Comparison of ENCODE assay signal across 8 mouse cellular contexts in the genomic region with DNA sequence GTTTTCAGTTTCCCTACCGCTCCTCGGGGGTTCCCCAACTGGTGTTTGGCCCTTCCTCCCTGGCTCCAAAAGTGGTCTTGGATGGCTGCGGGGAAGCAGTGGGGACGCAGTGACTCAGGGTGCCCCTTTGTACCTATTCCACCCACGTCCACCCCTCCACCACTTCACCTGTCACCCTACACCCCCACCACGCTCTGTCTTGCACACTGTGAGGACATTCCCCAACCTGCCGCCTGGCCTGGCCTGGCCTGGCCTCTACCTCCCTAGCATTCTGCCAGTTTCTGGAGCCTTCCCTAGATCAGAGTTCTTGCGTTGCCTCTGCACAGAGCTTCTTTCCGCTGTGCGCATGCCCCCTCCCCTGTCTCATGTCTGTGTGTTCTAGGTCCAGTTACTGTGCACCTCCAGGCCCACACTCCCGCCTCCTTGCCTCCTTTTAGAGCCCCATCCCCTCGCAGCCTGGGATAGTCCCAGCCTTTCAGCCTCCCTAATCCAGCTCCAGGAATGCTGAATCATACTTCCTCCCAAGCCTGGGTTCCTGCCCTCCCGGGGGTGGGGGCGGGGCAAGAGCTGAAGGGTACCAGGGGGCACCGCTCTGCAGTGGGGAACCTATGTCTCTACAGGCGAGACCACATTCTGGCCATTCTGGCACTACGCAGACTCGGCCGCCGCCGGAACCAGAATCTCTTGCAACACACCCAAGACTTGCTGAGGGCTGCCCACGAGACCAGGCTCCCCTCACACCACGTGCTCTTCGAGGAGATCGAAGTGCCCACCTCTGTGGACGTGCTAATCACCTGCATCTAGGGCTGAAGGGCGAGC. TPM values are rescaled to one million over a fixed set of nuclear protein-coding genes. Genes with fewer than 3 reads are reported as not detected.
DNase-seq lines count a peak whose midpoint lies in the region; ATAC-seq and TF ChIP-seq lines count a peak whose summit lies in the region.

No protein-coding gene starts in this region.

- no peaks in the 10 kb centered on the region for H3K79me2 ChIP-seq in macrophage (ENCODE audit: inconsistent target)

- H3K4me2 ChIP-seq in forebrain, postnatal 0 days (ENCODE audit: low read depth), result peak overlapping the region; percentile 52
- peak overlapping the region; percentile 83 for H3K4me2 ChIP-seq in kidney, embryonic 15.5 days

- intact Hi-C loops in left cerebral cortex, postnatal 25 days (cut with DNase I), result no loop called here

- no peak overlapping the region for H3K9ac ChIP-seq in forebrain, postnatal 0 days
- H3K9ac ChIP-seq in kidney, embryonic 15.5 days, result peak overlapping the region; percentile 44

- peak; percentile 60 for DNase-seq in urinary bladder, postnatal 25 days (ENCODE audit: low spot score)
- no peak for DNase-seq in urinary bladder, adult 2 months (ENCODE audit: low spot score)
- DNase-seq in forebrain, postnatal 0 days, result no peak
- DNase-seq in cerebellum, adult 9-11 months, result no peak
- no peak for DNase-seq in left cerebral cortex, postnatal 25 days (ENCODE audit: low spot score in 2 of 2)
- DNase-seq in retina, embryonic 14.5 days (ENCODE audit: low spot score), result no peak

- 21% methylated on average over 27 of the region's 27 CpGs for WGBS in forebrain, postnatal 0 days
- WGBS in kidney, embryonic 15.5 days, result 11% methylated on average over 27 of the region's 27 CpGs
- WGBS in macrophage (ENCODE audit: missing documents), result 8% methylated on average over 27 of the region's 27 CpGs

- no peak overlapping the region for H3K27ac ChIP-seq in forebrain, postnatal 0 days (ENCODE audit: low read depth, low read length)
- peak overlapping the region; percentile 89 for H3K27ac ChIP-seq in kidney, embryonic 15.5 days
- H3K27ac ChIP-seq in macrophage, result peak overlapping the region; percentile 95

- ATAC-seq in forebrain, postnatal 0 days, result no peak
- ATAC-seq in kidney, embryonic 15.5 days (replicated peaks; ENCODE audit: low FRiP score), result no peak

- H3K9me3 ChIP-seq in forebrain, postnatal 0 days (ENCODE audit: low read length), result no peaks in the 10 kb centered on the region
- H3K9me3 ChIP-seq in kidney, embryonic 15.5 days (replicated peaks), result no peaks in the 10 kb centered on the region

- H3K4me3 ChIP-seq in forebrain, postnatal 0 days (ENCODE audit: low read depth, low read length), result peak overlapping the region; percentile 30
- H3K4me3 ChIP-seq in kidney, embryonic 15.5 days (replicated peaks), result peak overlapping the region; percentile 42
- peak overlapping the region; percentile 24 for H3K4me3 ChIP-seq in macrophage (ENCODE audit: inconsistent target)

- peaks cover 13% of the 10 kb centered on the region for H3K27me3 ChIP-seq in forebrain, postnatal 0 days (ENCODE audit: insufficient read depth, low read length)
- peaks cover 33% of the 10 kb centered on the region for H3K27me3 ChIP-seq in kidney, embryonic 15.5 days

- peaks cover 7% of the 10 kb centered on the region; the same call in 1 of the 2 replicates for H3K4me1 ChIP-seq in forebrain, postnatal 0 days (ENCODE audit: insufficient read depth)
- H3K4me1 ChIP-seq in kidney, embryonic 15.5 days, result peaks cover 88% of the 10 kb centered on the region

- TF ChIP-seq CTCF in forebrain, postnatal 0 days (IDR thresholded peaks at IDR 0.05; ENCODE audit: low read depth), result no peak

- H3K36me3 ChIP-seq in forebrain, postnatal 0 days (ENCODE audit: insufficient read depth), result no peaks in the 10 kb centered on the region
- H3K36me3 ChIP-seq in kidney, embryonic 15.5 days, result no peaks in the 10 kb centered on the region
- no peaks in the 10 kb centered on the region for H3K36me3 ChIP-seq in macrophage (ENCODE audit: inconsistent target)

RNA-seq across cellular contexts. Expression of gene Tnfaip2, which starts 12.0 kb away (rescaled TPM):
- polyA plus RNA-seq in urinary bladder, adult 2 months (2012; rRNA removed), result 106 and 156 TPM in 2 replicates
- 1.0 and 4.8 TPM in 2 replicates for total RNA-seq in forebrain, postnatal 0 days (2014; rRNA removed)
- 0.33 and 1.2 TPM in 2 replicates for polyA plus RNA-seq in forebrain, postnatal 0 days (2015; fragmentation: Nextera tagmentation; extraction: Ambion mirVana)
- 19.5 and 22.9 TPM in 2 replicates for polyA plus RNA-seq in kidney, embryonic 15.5 days (2015; fragmentation: Nextera tagmentation; extraction: Ambion mirVana)
- total RNA-seq in macrophage (2018; cell fraction: chromatin; rRNA removed), result over 10,000 TPM in 4 of 26 experiments, 1,000 to 10,000 TPM in 18, 100 to 1,000 TPM in 4; 785 to 11,990 (median 4,844) TPM
- total RNA-seq in macrophage (2018; cell fraction: cytosol; rRNA removed), result 1,000 to 10,000 TPM in 8 of 26 experiments, 100 to 1,000 TPM in 18; 279 to 3,779 (median 516) TPM
- 1,000 to 10,000 TPM in 19 of 26 experiments, 100 to 1,000 TPM in 7; 417 to 7,545 (median 2,584) TPM for total RNA-seq in macrophage (2018; cell fraction: nucleus; rRNA removed)
- polyA plus RNA-seq in macrophage (2018), result 127 to 339 TPM (median 289 TPM) in 3 replicates
- total RNA-seq in left cerebral cortex, postnatal 25 days (2021), result under 1 TPM; 0.53 to 0.66 TPM

RNA-seq across cellular contexts. Expression of gene Exoc3l4, which starts 13.4 kb away (rescaled TPM):
- 7.8 and 8.4 TPM in 2 replicates for polyA plus RNA-seq in urinary bladder, adult 2 months (2012; rRNA removed)
- 2.1 TPM in 2 replicates for total RNA-seq in forebrain, postnatal 0 days (2014; rRNA removed)
- 1.5 and 2.0 TPM in 2 replicates for polyA plus RNA-seq in forebrain, postnatal 0 days (2015; fragmentation: Nextera tagmentation; extraction: Ambion mirVana)
- polyA plus RNA-seq in kidney, embryonic 15.5 days (2015; fragmentation: Nextera tagmentation; extraction: Ambion mirVana), result 16.8 and 17.8 TPM in 2 replicates
- 100 to 1,000 TPM in 1 of 26 experiments, 10 to 100 TPM in 23, 1 to 10 TPM in 2; 9.1 to 109 (median 30.7) TPM for total RNA-seq in macrophage (2018; cell fraction: chromatin; rRNA removed)
- 10 to 100 TPM in 20 of 26 experiments, 1 to 10 TPM in 6; 7.8 to 73.6 (median 15.0) TPM for total RNA-seq in macrophage (2018; cell fraction: cytosol; rRNA removed)
- 100 to 1,000 TPM in 4 of 26 experiments, 10 to 100 TPM in 20, 1 to 10 TPM in 2; 8.3 to 170 (median 42.3) TPM for total RNA-seq in macrophage (2018; cell fraction: nucleus; rRNA removed)
- 8.0 to 13.2 TPM (median 12.5 TPM) in 3 replicates for polyA plus RNA-seq in macrophage (2018)
- 1 to 10 TPM in 1 of 2 experiments, under 1 TPM in 1; 0.85 to 1.3 TPM for total RNA-seq in left cerebral cortex, postnatal 25 days (2021)

RNA-seq across cellular contexts. Expression of gene Lbhd2, which starts 23.6 kb away (rescaled TPM):
- 0.10 TPM in 1 of 2 replicates, not detected in the other for polyA plus RNA-seq in urinary bladder, adult 2 months (2012; rRNA removed)
- 3.7 and 4.4 TPM in 2 replicates for total RNA-seq in forebrain, postnatal 0 days (2014; rRNA removed)
- 10.5 and 12.9 TPM in 2 replicates for polyA plus RNA-seq in forebrain, postnatal 0 days (2015; fragmentation: Nextera tagmentation; extraction: Ambion mirVana)
- 5.5 and 7.0 TPM in 2 replicates for polyA plus RNA-seq in kidney, embryonic 15.5 days (2015; fragmentation: Nextera tagmentation; extraction: Ambion mirVana)
- not detected for total RNA-seq in macrophage (2018; cell fraction: chromatin; rRNA removed)
- total RNA-seq in macrophage (2018; cell fraction: cytosol; rRNA removed), result not detected
- not detected for total RNA-seq in macrophage (2018; cell fraction: nucleus; rRNA removed)
- not detected in 3 replicates for polyA plus RNA-seq in macrophage (2018)
- total RNA-seq in left cerebral cortex, postnatal 25 days (2021), result 1 to 10 TPM; 1.5 to 2.5 TPM

RNA-seq across cellular contexts. Expression of gene Cdc42bpb, which starts 52.7 kb away (rescaled TPM):
- polyA plus RNA-seq in urinary bladder, adult 2 months (2012; rRNA removed), result 143 and 148 TPM in 2 replicates
- 113 and 139 TPM in 2 replicates for total RNA-seq in forebrain, postnatal 0 days (2014; rRNA removed)
- polyA plus RNA-seq in forebrain, postnatal 0 days (2015; fragmentation: Nextera tagmentation; extraction: Ambion mirVana), result 28.0 and 31.1 TPM in 2 replicates
- 31.9 and 40.0 TPM in 2 replicates for polyA plus RNA-seq in kidney, embryonic 15.5 days (2015; fragmentation: Nextera tagmentation; extraction: Ambion mirVana)
- 100 to 1,000 TPM in 23 of 26 experiments, 10 to 100 TPM in 3; 85.6 to 266 (median 132) TPM for total RNA-seq in macrophage (2018; cell fraction: chromatin; rRNA removed)
- 10 to 100 TPM; 29.5 to 63.6 (median 45.5) TPM for total RNA-seq in macrophage (2018; cell fraction: cytosol; rRNA removed)
- 100 to 1,000 TPM in 13 of 26 experiments, 10 to 100 TPM in 13; 64.9 to 177 (median 101) TPM for total RNA-seq in macrophage (2018; cell fraction: nucleus; rRNA removed)
- 42.2 to 86.3 TPM (median 42.7 TPM) in 3 replicates for polyA plus RNA-seq in macrophage (2018)
- total RNA-seq in left cerebral cortex, postnatal 25 days (2021), result 100 to 1,000 TPM; 133 TPM

RNA-seq across cellular contexts. Expression of gene Gm266, which starts 55.4 kb away (rescaled TPM):
- 5.9 and 6.7 TPM in 2 replicates for polyA plus RNA-seq in urinary bladder, adult 2 months (2012; rRNA removed)
- 5.1 and 5.4 TPM in 2 replicates for total RNA-seq in forebrain, postnatal 0 days (2014; rRNA removed)
- polyA plus RNA-seq in forebrain, postnatal 0 days (2015; fragmentation: Nextera tagmentation; extraction: Ambion mirVana), result 3.7 and 5.2 TPM in 2 replicates
- polyA plus RNA-seq in kidney, embryonic 15.5 days (2015; fragmentation: Nextera tagmentation; extraction: Ambion mirVana), result 91.7 and 93.3 TPM in 2 replicates
- not detected for total RNA-seq in macrophage (2018; cell fraction: chromatin; rRNA removed)
- total RNA-seq in macrophage (2018; cell fraction: cytosol; rRNA removed), result under 1 TPM in 2 of 26 experiments, not detected in 24; 0.10 to 0.14 TPM
- total RNA-seq in macrophage (2018; cell fraction: nucleus; rRNA removed), result under 1 TPM in 1 of 26 experiments, not detected in 25; 0.86 TPM
- not detected in 3 replicates for polyA plus RNA-seq in macrophage (2018)
- 1 to 10 TPM; 3.2 to 4.5 TPM for total RNA-seq in left cerebral cortex, postnatal 25 days (2021)
